Mouse (Mus musculus) kidney, embryonic 14.5 days (tissue): Measurements from ENCODE around the gene Spryd7. TPM values are rescaled to one million over a fixed set of nuclear protein-coding genes. Genes with fewer than 3 reads are reported as not detected.
"Not testable (repeated sequence)": the region's sequence is repeated elsewhere in the genome, so short reads cannot be mapped to it uniquely, and the experiment has no call there.

Experiments used
- ATAC-seq: fragments of 200-750 bp; cut with Nextera tagmentation; 2 replicates; pipeline ENCODE4 v1.8.0; 2017; ENCODE audit warnings: moderate number of reproducible peaks, mild to moderate bottlenecking, moderate TSS enrichment, moderate library complexity; ENCODE audit not compliant: low FRiP score, low TSS enrichment
- H3K27ac ChIP-seq: fragments of 300-500 bp; sonication (generic); 2 replicates; pipeline ENCODE4 v1.5.1; 2014; ENCODE audit warnings: low read depth, mild to moderate bottlenecking, low read length, moderate library complexity, mixed read lengths
- H3K27me3 ChIP-seq: fragments of 300-500 bp; sonication (generic); 2 replicates; pipeline ENCODE4 v1.6.1; 2014; ENCODE audit warnings: mild to moderate bottlenecking, low read length; ENCODE audit not compliant: control insufficient read depth, insufficient read depth
- H3K36me3 ChIP-seq: fragments of 300-500 bp; sonication (generic); 2 replicates; pipeline ENCODE4 v1.6.1; 2014; ENCODE audit warnings: low read length, mixed read lengths; ENCODE audit not compliant: control insufficient read depth, insufficient read depth
- H3K4me1 ChIP-seq: fragments of 300-500 bp; sonication (generic); 2 replicates; pipeline ENCODE4 v1.6.1; 2014; ENCODE audit warnings: low read length, mixed read lengths; ENCODE audit not compliant: control insufficient read depth, insufficient read depth
- H3K4me2 ChIP-seq: fragments of 300-500 bp; sonication (generic); replicated peaks from 2 replicates; pipeline ENCODE4 v1.6.1; 2014; ENCODE audit warnings: low read depth, mild to moderate bottlenecking, low read length
- H3K4me3 ChIP-seq: fragments of 300-500 bp; sonication (generic); 2 replicates; pipeline ENCODE4 v1.5.1; 2014; ENCODE audit warnings: mild to moderate bottlenecking, low read length
- H3K9ac ChIP-seq: fragments of 300-500 bp; sonication (generic); 2 replicates; pipeline ENCODE4 v1.6.1; 2014; ENCODE audit warnings: low read depth, mild to moderate bottlenecking, low read length, moderate library complexity
- H3K9me3 ChIP-seq: fragments of 300-500 bp; sonication (generic); 2 replicates; pipeline ENCODE4 v1.6.1; 2016; ENCODE audit warnings: low read length; ENCODE audit not compliant: control insufficient read depth
- WGBS: fragments of 180-500 bp; shearing (Covaris S2); extraction: QIAGEN DNeasy Blood & Tissue Kit; methylation state at CpG from one replicate; pipeline ENCODE4 v1.1.7; 2014; 5-methylcytosine and 5-hydroxymethylcytosine counted together
- polyA plus RNA-seq: library from polyadenylated mRNA; unstranded; fragments of >200 nt; fragmentation: Nextera tagmentation; extraction: Ambion mirVana; gene quantifications from 2 replicates; pipeline ENCODE4 v1.2.1, GENCODE M21; 2014

Gene Spryd7
- polyA plus RNA-seq, 1 experiment from 2014 or later = 24.0 TPM

DNA sequence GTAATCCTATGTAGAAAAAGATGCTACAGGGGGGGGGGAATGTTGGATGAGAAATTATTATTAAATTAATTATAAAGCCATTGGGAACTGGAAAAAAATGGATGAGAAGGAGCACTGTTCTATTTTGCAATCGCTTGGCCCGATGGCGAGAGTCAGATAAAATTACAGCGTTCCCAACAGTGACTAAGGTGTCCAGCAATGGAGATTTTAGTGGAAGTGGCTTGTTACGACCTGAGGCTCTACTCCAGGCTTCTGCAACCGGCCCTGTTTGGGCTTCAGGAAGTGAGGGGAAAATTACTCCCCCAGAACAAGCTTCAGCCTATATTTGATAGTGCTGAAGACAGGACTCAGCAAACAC lies 776 bp downstream of the Spryd7 start:
- Histone ChIP-seq H3K4me3 (peak overlapping the region; percentile 57), H3K9ac (peak overlapping the region; percentile 73), H3K27me3 (no peaks in the 10 kb centered on the region), H3K4me1 (no peaks in the 10 kb centered on the region), H3K36me3 (no peaks in the 10 kb centered on the region), H3K27ac (peak overlapping the region; percentile 77; the same call in 1 of the 2 replicates), H3K9me3 (no peaks in the 10 kb centered on the region), H3K4me2 (peak overlapping the region; percentile 79)
- ATAC-seq = no peak; the same call in 1 of the 2 replicates
- WGBS = 3% methylated on average over 6 of the region's 6 CpGs

DNA sequence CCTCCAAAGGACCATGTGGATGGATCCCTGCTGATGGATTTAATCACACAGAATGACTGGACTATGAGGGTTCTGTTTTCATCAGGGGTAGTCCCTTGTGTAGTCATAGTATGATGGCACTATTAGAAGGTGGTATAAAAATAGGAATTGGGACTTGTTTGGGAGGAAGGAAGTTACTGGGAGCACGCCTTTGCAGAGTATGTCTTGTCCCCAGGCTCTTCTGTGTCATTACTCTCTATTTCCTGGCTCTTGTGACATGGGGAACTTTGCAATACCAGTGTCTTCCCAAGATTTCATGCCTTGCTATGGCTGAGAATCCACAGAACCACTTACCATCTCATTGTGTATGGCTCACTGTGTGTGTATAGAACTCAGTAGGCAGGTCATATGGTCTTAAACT lies 8.1 kb downstream of the Spryd7 start:
- Histone ChIP-seq H3K36me3 (peaks cover 3% of the 10 kb centered on the region; the same call in 1 of the 2 replicates), H3K4me1 (no peaks in the 10 kb centered on the region), H3K4me2 (no peak overlapping the region), H3K9ac (no peak overlapping the region), H3K27me3 (no peaks in the 10 kb centered on the region), H3K27ac (no peak overlapping the region), H3K9me3 (no peaks in the 10 kb centered on the region), H3K4me3 (no peak overlapping the region)
- no peak for ATAC-seq
- WGBS = 78% methylated on average over 1 of the region's 1 CpGs

DNA sequence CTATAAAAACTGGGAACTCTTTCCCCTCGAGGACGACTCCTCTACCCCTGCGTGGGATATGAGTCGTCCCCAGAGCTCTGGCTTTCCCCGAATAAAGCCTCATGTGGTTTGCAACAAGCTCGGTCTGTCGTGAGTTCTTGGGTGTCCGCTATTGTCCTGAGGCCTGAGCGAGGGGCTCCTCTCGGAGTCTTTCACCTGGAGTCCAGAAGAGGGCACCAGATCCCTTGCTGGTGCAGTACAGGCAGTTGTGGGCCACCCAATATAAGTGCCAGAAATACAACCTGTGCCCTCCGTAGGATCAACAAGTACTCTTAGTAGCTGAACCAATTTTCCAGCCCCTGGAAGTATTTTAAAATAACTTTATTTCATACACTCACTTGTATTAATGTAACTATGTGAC lies 18.9 kb downstream of the Spryd7 start:
- not testable (repeated sequence) for H3K27me3 ChIP-seq, H3K4me2 ChIP-seq, H3K9me3 ChIP-seq, ATAC-seq, H3K4me3 ChIP-seq, H3K4me1 ChIP-seq, H3K9ac ChIP-seq, H3K36me3 ChIP-seq, H3K27ac ChIP-seq
- WGBS = 86% methylated on average over 6 of the region's 11 CpGs

DNA sequence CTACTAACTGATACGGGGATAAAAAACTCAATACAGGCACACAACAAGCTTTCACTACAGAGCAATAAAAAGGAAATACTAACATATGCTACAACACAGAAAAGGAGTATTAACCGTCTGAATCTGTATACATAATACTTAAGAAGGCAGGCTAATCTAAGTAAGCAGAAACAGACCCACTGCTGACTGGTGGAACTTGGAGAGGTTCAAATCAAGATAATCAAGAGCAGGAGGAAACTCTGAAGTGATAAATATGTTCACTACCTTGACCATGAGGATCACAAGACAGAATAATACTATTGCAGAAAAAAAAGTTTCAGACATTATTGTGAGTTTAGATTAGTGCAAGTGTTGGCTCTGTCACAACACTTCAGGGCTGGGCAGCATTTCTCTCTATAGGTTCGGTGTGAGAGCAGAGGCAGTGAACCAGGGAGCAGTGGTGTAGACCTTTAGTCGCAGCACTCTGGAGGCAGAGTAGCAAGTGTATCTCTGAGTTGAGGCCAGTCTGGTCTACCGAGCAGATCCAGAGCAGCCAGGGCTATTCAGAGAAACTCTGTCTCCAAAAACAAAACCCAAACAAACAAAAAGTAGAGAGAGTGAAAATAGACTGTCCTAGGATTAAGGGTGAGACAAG lies 19.9 kb downstream of the Spryd7 start:
- Histone ChIP-seq H3K27ac (no peak overlapping the region), H3K4me3 (no peak overlapping the region), H3K27me3 (no peaks in the 10 kb centered on the region), H3K4me1 (no peaks in the 10 kb centered on the region), H3K9me3 (no peaks in the 10 kb centered on the region), H3K36me3 (peaks cover 5% of the 10 kb centered on the region), H3K9ac (no peak overlapping the region), H3K4me2 (no peak overlapping the region)
- ATAC-seq = no peak
- 85% methylated on average over 5 of the region's 5 CpGs for WGBS

DNA sequence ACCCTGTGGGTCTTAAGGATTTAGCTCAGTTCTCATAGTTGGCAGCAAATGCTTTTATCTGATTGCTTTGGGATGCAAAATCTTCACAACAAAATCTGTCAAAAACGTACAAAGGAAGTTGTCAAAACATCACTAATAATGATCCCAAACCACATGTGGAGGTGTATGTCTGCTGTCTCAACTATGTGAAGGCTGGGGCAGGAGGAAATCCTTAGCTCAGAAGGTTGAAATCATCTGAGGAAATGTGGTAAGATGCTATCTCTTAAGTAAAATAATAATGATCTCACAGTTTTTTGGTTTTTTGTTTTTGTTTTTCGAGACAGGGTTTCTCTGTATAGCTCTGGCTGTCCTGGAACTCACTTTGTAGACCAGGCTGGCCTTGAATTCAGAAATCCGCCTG lies 20.9 kb downstream of the Spryd7 start:
- Histone ChIP-seq H3K27me3 (no peaks in the 10 kb centered on the region), H3K9ac (no peak overlapping the region), H3K4me1 (no peaks in the 10 kb centered on the region), H3K4me2 (no peak overlapping the region), H3K36me3 (peaks cover 5% of the 10 kb centered on the region), H3K9me3 (no peaks in the 10 kb centered on the region), H3K4me3 (no peak overlapping the region), H3K27ac (no peak overlapping the region)
- ATAC-seq = no peak
- WGBS = 91% methylated on average over 3 of the region's 3 CpGs

DNA sequence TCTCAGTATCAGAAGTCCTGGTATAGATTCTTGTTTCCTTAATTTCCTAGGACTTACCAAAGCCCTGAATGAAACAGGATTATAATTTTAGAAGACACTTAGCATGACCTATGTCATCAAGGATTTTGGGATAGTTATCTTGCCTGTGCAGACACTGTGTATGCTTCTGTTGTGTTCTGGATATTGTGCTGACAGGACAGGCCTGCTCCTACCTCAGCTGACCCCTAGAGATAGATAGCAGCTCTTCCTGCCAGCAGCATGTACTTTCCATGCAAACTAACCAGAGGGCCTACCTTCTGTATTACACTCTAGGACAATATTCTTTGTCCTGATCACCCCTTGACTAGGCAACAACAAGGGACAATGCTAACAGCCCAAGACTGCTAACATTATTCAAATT lies 25.7 kb downstream of the Spryd7 start:
- H3K27me3 ChIP-seq = no peaks in the 10 kb centered on the region
- H3K4me1 ChIP-seq = no peaks in the 10 kb centered on the region
- H3K27ac ChIP-seq = no peak overlapping the region
- no peak overlapping the region for H3K9ac ChIP-seq
- no peaks in the 10 kb centered on the region for H3K9me3 ChIP-seq
- H3K4me3 ChIP-seq = no peak overlapping the region
- H3K4me2 ChIP-seq = no peak overlapping the region
- no peak for ATAC-seq
- peaks cover 5% of the 10 kb centered on the region for H3K36me3 ChIP-seq

DNA sequence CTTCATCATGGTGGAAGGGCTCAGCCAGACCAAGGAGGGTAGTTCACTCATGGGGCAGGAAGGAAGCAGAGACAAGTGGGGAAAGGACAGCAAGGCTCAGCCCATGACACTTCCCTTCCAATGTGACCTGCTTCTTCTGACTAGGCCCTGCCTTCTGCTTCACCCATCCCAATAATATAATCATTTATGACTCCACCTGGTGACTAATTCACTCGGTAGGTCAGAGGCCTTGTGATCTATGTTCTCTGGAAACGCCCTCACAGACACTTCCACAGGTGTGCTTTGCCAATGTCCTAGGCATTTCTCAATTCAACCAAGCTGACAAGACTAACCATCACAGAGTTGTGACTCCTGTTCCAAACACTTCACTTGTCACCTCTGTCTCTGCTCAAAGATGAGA lies 26.3 kb downstream of the Spryd7 start:
- H3K27ac ChIP-seq = no peak overlapping the region
- ATAC-seq = no peak
- H3K36me3 ChIP-seq = peaks cover 5% of the 10 kb centered on the region
- H3K27me3 ChIP-seq = no peaks in the 10 kb centered on the region
- H3K9me3 ChIP-seq = no peaks in the 10 kb centered on the region
- no peak overlapping the region for H3K9ac ChIP-seq
- H3K4me2 ChIP-seq = no peak overlapping the region
- WGBS = 93% methylated on average over 2 of the region's 2 CpGs
- H3K4me1 ChIP-seq = no peaks in the 10 kb centered on the region
- H3K4me3 ChIP-seq = no peak overlapping the region

DNA sequence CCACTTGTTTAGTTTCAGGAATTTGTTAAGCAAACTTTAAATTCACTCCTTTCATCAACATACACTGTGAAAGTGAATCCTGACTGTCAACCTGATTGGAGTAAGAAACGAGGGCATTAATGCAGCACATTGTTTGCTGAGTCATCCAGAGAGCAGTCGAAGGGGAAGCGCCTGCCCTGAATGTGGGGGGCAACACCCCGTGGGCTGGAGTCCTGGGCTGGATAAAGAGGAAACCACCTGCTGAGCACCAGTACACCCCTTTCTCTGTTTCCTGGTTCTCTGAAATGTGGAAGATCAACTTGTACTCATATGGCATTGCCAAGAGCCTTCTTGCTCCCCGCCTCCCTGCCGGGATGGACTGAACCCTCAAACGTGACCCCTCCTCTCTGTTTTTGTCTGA lies 27.2 kb downstream of the Spryd7 start:
- Histone ChIP-seq H3K36me3 (no peaks in the 10 kb centered on the region; the same call in 1 of the 2 replicates), H3K27ac (no peak overlapping the region), H3K4me2 (no peak overlapping the region), H3K27me3 (no peaks in the 10 kb centered on the region), H3K9ac (no peak overlapping the region), H3K9me3 (no peaks in the 10 kb centered on the region), H3K4me1 (no peaks in the 10 kb centered on the region), H3K4me3 (no peak overlapping the region)
- ATAC-seq = no peak
- WGBS = 88% methylated on average over 7 of the region's 7 CpGs

DNA sequence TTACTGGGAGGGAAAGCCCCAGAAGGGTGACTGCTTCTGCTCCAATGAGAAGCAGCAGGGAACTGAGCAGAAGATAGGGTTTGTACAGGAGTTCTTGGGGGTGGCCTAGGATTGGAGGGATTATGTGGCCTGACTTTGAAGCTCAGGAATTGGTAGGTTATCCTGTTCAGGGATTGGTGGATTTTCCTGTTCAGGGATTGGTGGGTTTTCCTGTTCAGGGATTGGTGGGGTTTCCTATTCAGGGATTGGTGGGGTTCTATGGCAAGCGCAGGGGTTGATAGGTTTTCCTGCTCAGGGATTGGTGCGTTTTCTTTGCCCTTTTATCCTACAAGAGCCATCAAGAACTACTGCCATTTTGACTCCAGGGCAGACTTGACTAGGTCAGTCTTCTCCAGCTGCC lies 30.7 kb downstream of the Spryd7 start:
- Histone ChIP-seq H3K36me3 (no peaks in the 10 kb centered on the region), H3K9ac (no peak overlapping the region), H3K4me1 (no peaks in the 10 kb centered on the region), H3K27me3 (no peaks in the 10 kb centered on the region), H3K4me3 (no peak overlapping the region), H3K4me2 (no peak overlapping the region), H3K9me3 (no peaks in the 10 kb centered on the region), H3K27ac (no peak overlapping the region)
- ATAC-seq = no peak
- WGBS = 89% methylated on average over 2 of the region's 2 CpGs
